Mouse (Mus musculus): ENCODE measurements around the gene Bco1. TPM values are rescaled to one million over a fixed set of nuclear protein-coding genes. Genes with fewer than 3 reads are reported as not detected.

The Bco1 gene
- polyA plus RNA-seq, 1 experiment from 2014 or later = 5.6 TPM

DNA sequence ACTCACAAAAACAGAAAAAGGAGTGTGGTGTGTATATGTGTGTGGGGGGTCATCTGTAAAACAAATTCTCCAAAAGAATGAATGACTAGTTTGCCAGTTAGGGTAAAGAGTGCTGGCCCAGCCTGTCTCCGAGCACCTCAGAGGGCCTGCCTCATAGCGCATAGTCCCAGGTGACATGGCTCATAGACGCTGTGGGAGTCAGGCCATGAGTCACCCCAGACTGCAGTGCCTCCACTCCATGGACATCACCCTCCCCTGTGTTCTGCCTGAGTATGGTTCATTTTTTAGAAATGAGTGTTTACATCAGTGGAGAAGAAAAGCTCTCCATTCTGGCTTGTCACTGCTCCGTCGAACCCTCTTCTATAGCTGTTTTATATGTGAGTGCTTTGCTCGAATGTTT is 83.0 kb downstream of the Bco1 start:
- Histone ChIP-seq H3K9me3 (replicated peaks; ENCODE audit: control insufficient read depth, low read length) (no peaks in the 10 kb centered on the region), H3K27ac (ENCODE audit: low read length) (no peak overlapping the region), H3K4me3 (ENCODE audit: low read depth, low read length) (no peak overlapping the region), H3K27me3 (ENCODE audit: control insufficient read depth, insufficient read depth, low read depth, low read length) (no peaks in the 10 kb centered on the region), H3K4me1 (ENCODE audit: control insufficient read depth, low read depth, low read length) (no peaks in the 10 kb centered on the region), H3K36me3 (ENCODE audit: control insufficient read depth, insufficient read depth) (no peaks in the 10 kb centered on the region; the same call in 1 of the 2 replicates), H3K4me2 (ENCODE audit: low read depth, low read length) (no peak overlapping the region), H3K9ac (ENCODE audit: low read depth, low read length) (no peak overlapping the region)
- 75% methylated on average over 6 of the region's 6 CpGs for WGBS (ENCODE audit: insufficient replicate concordance)
- ATAC-seq (ENCODE audit: low read depth) = no peak

DNA sequence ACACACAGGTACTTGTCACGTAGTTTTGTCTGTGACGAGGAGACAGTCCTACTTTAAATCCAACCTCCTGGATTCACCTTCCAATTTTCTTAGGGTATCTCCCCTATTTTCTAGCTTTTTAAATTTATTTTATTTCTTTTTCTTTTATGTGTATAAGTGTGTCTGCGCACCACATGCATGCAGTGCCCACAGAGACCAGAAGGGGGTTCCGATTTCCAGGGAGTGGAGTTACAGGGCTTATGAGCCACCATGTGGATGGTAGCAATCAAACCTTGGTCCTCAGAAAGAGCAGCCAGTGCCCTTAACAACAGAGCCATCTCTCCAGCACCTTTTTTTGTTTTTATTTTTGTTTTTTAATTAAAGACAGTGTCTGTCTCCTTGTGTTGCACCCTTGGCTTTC is 87.1 kb downstream of the Bco1 start:
- no peak overlapping the region for H3K27ac ChIP-seq (ENCODE audit: low read length)
- peaks cover 6% of the 10 kb centered on the region for H3K36me3 ChIP-seq (ENCODE audit: control insufficient read depth, insufficient read depth)
- H3K9ac ChIP-seq (ENCODE audit: low read depth, low read length) = no peak overlapping the region
- no peaks in the 10 kb centered on the region for H3K4me1 ChIP-seq (ENCODE audit: control insufficient read depth, low read depth, low read length)
- no peaks in the 10 kb centered on the region for H3K27me3 ChIP-seq (ENCODE audit: control insufficient read depth, insufficient read depth, low read depth, low read length)
- no peaks in the 10 kb centered on the region for H3K9me3 ChIP-seq (replicated peaks; ENCODE audit: control insufficient read depth, low read length)
- H3K4me3 ChIP-seq (ENCODE audit: low read depth, low read length) = no peak overlapping the region
- 86% methylated on average over 4 of the region's 4 CpGs for WGBS (ENCODE audit: insufficient replicate concordance)
- ATAC-seq (ENCODE audit: low read depth) = no peak
- no peak overlapping the region for H3K4me2 ChIP-seq (ENCODE audit: low read depth, low read length)

Other genes starting within 250 kb of the Bco1 start
- gene Cmc2, start 174.4 kb upstream of the Bco1 start, polyA plus RNA-seq (2015; fragmentation: Nextera tagmentation; extraction: Ambion mirVana) = 49.7 and 54.0 TPM in 2 replicates
- 21.5 and 22.2 TPM in 2 replicates for gene Cenpn, start 174.1 kb upstream of the Bco1 start, polyA plus RNA-seq (2015; fragmentation: Nextera tagmentation; extraction: Ambion mirVana)
- gene Atmin, start 152.5 kb upstream of the Bco1 start, polyA plus RNA-seq (2015; fragmentation: Nextera tagmentation; extraction: Ambion mirVana) = 3.3 and 3.8 TPM in 2 replicates
- gene 1700030J22Rik, start 116.9 kb upstream of the Bco1 start, polyA plus RNA-seq (2015; fragmentation: Nextera tagmentation; extraction: Ambion mirVana) = 0.47 and 0.54 TPM in 2 replicates
- gene Gcsh, start 102.3 kb upstream of the Bco1 start, polyA plus RNA-seq (2015; fragmentation: Nextera tagmentation; extraction: Ambion mirVana) = 92.4 and 94.0 TPM in 2 replicates
- gene Pkd1l2, start 13.4 kb upstream of the Bco1 start, polyA plus RNA-seq (2015; fragmentation: Nextera tagmentation; extraction: Ambion mirVana) = not detected in 2 replicates
- gene Gan, start 62.3 kb downstream of the Bco1 start, polyA plus RNA-seq (2015; fragmentation: Nextera tagmentation; extraction: Ambion mirVana) = 0.58 and 0.63 TPM in 2 replicates
- gene Cmip, start 161.2 kb downstream of the Bco1 start, polyA plus RNA-seq (2015; fragmentation: Nextera tagmentation; extraction: Ambion mirVana) = 8.4 and 9.1 TPM in 2 replicates